Mouse (Mus musculus) kidney, adult 18-20 months (tissue): ENCODE data around the gene Hist2h2bb.
"Not testable (repeated sequence)": the region's sequence is repeated elsewhere in the genome, so short reads cannot be mapped to it uniquely, and the experiment has no call there.

Experiments
- DNase-seq: peaks from one replicate; pipeline ENCODE4 v3.0.0; 2021

Gene Hist2h2bb

GRCm38 (mm10) chr3:96240799-96241197 lies 28.8 kb upstream of the Hist2h2bb start:
- DNase-seq, result no peak

GRCm38 (mm10) chr3:96243921-96244572 lies 25.5 kb upstream of the Hist2h2bb start:
- DNase-seq, result peak; percentile 15

GRCm38 (mm10) chr3:96245003-96245886 lies 24.3 kb upstream of the Hist2h2bb start, which contains the start of gene Hist2h2aa1:
TSS of gene Hist2h2aa1 (plus strand) at chr3:96245497.
- DNase-seq, result peak; percentile 89

GRCm38 (mm10) chr3:96246018-96246417 lies 23.5 kb upstream of the Hist2h2bb start:
- DNase-seq, result not testable (repeated sequence)

DNA sequence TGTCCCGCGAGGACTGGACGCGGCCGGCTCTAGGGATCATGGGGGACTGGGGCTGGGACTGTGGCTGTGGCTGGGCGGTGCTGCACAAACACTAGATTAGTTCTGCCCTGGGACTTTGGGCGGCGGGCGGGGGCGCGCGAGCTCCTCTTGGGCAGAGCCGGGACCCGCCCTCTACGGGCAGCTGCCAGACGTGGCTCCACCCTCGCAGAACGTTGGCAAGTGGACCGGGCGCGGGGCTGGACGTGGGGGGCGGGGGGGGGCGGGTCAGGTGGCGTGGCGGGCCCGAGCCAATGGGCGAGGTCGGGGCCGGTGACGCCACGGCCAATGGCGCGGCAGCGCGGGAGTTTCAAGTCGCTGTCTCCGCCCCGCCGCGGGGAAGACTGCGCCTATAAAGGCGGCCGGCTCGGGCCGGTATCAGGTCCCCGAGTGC lies 23.1 kb upstream of the Hist2h2bb start, which contains the start of gene Hist2h3c1:
TSS of gene Hist2h3c1 (plus strand) at position 259 of the 430 bp plus-strand sequence.
- not testable (repeated sequence) for DNase-seq

DNA sequence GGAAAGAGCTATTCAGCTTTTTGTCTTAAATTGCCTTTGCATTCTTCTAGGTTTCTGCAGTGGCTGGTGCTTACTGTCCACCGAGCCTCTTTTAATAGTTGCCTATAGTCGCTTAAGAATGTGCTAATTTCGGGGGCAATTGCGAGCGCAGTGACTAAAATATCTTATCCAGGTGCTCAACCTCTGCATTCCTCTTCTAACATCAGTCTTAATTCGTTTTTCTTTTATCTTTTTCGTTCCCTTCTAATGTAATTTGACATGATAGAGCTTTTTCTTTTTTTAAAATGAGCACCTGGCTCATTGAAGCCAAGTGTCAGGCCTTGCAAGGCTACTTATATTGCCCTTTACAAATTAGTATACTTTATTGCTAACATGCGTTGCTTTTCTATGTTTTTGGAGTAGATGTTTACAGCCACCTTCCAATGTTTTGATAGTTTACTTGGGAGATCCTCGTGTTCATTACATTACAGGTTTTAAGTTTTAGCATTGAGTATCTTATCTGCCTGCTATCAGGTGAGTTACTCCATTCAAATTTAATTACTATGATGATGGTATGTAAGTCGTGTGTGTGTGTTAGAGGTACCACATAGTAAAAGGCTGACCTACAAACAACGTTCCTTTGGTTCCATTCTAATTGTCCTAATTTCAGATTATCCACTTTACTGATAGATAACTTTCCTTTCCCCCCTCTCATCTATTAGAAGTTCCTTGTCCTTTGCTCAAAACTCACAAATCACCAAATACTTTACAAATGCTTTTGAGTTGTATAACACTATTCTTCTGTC lies 22.0 kb upstream of the Hist2h2bb start:
- no peak for DNase-seq

DNA sequence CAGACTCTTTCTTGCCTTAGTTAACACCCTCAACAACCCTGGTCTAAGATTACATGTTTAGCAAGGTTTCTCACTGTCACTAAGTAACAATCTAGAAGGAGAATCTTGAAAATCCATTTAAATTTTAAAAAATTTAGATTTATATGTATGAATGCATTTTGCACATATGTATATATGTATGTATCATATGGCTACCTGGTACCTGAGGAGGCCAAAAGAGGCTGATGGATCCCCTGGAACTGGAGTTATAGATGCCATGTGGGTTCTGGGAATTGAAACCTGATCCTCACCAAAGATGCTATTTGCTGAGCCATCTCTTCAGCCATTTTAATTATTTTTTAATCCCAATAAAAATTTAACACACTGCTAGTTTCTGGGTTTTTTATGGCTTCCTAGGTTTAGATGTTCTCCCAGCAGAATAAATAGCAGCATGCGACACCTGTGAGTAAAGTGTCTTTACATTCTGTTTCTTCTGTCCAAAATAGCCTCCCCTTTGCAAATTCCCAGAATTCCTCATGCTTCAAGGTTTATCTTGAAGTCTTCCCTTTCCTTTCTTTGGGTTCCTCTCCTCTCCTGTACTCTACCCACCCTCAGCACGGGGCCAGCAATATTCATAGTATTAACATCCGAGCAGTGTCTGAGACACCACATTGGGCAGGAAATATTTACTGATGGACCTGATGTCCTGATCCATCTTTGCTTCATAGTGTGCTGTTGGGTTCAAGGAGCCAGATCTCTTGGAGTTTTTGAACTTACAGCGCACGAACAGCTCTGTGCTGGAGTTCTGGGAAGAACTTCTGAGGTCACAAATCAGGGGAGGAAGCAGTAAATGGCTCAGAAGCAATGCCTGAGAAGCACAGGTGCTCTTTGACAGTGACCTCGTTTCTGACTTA lies 21.2 kb upstream of the Hist2h2bb start:
- DNase-seq, result no peak

GRCm38 (mm10) chr3:96249034-96249345 lies 20.6 kb upstream of the Hist2h2bb start:
- no peak for DNase-seq

DNA sequence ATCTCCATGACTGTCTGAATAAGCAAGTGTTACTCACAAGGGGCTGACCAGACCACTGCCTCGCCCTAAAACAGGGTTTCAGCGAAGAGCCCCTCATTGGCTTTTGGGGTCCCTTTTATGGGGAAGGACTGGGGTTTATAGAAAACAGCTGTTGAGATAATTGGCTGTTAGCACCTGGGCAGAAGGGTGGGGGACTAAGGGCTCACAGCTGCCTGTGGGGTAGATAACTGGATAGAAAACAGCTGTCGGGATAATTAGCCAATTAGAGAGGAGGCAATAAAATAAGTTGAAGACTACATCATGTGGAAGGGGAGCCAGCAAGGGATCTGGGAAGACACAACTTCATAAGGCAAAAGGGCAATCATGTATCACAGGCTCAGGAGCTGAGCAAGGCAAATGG lies 18.7 kb upstream of the Hist2h2bb start:
- DNase-seq, result no peak

- DNase-seq, result no peak
Observed at GRCm38 (mm10) chr3:96251787-96252186, 17.8 kb upstream of the Hist2h2bb start.

- no peak for DNase-seq
Observed at GRCm38 (mm10) chr3:96254683-96255355, 14.7 kb upstream of the Hist2h2bb start.

GRCm38 (mm10) chr3:96255926-96256593 lies 13.5 kb upstream of the Hist2h2bb start:
- no peak for DNase-seq

GRCm38 (mm10) chr3:96257190-96257589 lies 12.4 kb upstream of the Hist2h2bb start:
- no peak for DNase-seq

GRCm38 (mm10) chr3:96260220-96260619 lies 9.3 kb upstream of the Hist2h2bb start:
- DNase-seq, result no peak

DNA sequence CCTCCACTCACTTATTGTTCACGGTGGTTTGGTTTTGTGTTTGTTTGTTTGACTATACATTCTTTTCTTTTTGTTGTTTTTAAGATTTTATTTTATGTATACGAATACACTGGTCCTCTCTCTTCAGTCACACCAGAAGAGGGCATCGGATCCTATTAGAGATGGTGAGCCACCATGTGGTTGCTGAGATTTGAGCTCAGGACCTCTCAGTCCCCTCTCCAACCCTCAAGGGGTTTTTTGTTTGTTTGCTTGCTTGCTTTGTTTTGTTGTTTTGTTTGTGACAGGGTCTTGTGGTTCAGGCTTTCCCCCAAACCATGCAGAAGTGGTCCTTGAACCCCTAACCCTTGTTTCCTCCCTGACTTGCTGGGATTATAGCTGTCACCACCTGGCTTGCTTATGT lies 7.9 kb upstream of the Hist2h2bb start:
- no peak for DNase-seq

GRCm38 (mm10) chr3:96262216-96262875 lies 7.2 kb upstream of the Hist2h2bb start:
- peak; percentile 76 for DNase-seq

GRCm38 (mm10) chr3:96262979-96263550 lies 6.5 kb upstream of the Hist2h2bb start, which contains the start of gene Hist2h4:
TSS of gene Hist2h4 (minus strand) at chr3:96263311.
- DNase-seq, result peak; percentile 97

DNA sequence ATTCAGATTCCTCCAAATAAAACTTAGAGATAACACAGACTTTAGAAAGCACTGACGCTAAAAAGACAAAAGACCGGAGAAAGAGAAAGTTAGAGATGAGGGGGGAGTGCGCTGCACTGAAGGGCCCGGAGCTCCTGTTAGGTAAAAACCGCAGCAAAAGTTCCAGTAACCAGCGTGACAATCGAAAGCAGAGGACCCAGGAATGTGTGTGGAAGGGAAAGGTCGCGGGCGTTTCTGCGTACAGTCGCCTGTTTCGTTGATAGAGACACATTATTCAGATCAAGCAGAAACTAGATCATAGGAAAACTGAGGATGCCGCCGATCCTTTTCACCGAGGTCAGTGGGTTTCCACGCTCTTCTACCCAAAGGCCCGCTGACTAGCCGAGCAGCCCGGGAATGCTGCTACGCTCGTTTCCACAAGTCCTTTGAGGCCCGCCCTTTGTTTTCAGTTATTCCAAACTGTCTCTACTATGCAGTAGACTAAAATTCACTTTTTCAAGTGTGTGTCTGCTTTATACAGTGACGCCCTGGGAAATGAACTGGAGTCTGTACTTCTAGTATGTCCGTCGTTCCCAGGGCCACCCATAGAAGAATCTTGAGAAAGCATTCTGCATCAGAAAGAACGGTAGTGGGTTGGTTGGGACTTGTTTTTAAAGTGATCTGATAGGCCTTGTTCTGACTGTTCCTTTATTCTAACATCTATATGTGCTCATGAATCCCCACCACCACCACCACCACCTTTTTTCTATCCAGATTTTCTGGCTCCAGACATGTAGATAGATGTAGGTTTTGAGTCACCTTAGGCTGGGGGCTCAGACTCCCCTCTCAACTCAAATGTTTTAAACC lies 5.8 kb upstream of the Hist2h2bb start:
- peak; percentile 73 for DNase-seq

DNA sequence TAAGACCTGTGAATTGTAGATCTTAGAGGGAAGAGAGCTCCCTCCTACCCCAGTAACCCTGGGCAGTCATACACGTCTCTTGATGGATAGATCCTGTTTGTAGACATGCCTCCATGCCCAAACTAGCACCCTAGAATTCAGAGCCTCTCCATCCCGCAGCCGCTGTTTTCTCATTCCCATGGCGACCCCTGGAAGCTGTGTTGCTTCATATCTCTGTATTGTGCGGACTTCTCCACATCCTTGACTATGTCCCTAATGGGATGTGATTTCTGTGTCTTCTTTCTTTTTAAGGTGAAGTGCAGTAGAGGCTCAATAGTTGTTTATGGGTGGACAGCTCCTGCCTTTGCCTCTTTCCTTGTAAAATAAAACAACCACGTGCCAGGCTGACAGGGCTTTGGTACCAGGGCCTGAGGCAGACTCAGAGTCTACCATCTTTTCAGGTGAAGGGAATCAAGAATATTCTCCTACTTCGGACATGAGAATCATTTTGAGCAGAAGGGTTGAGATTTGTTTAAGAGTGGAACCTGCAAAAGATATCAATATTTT lies 5.1 kb upstream of the Hist2h2bb start:
- DNase-seq, result no peak
